Mouse (Mus musculus): ENCODE results near the gene Sdf4. TPM values are rescaled to one million over a fixed set of nuclear protein-coding genes. Genes with fewer than 3 reads are reported as not detected.

Sdf4 gene
- total and polyA plus RNA-seq, 3 experiments: 23.7 to 91.0 (median 79.2) TPM

- Histone ChIP-seq H3K79me2 (replicated peaks; ENCODE audit: control insufficient read depth, insufficient read depth, low read length) (no peaks in the 10 kb centered on the region), H3K4me1 (ENCODE audit: control insufficient read depth, insufficient read depth, low read length) (no peaks in the 10 kb centered on the region), H3K9ac (ENCODE audit: low read depth, low read length) (no peak overlapping the region), H3K27me3 (ENCODE audit: control insufficient read depth, insufficient read depth, low read length) (no peaks in the 10 kb centered on the region), H3K4me3 (no peak overlapping the region), H3K36me3 (ENCODE audit: control insufficient read depth, insufficient read depth, low read length) (no peaks in the 10 kb centered on the region), H3K27ac (no peak overlapping the region)
- TF ChIP-seq CTCF (IDR thresholded peaks at IDR 0.05): no peak
- TF ChIP-seq EP300 (IDR thresholded peaks at IDR 0.05; ENCODE audit: insufficient read depth, low read depth, low read length): no peak
- no peak for TF ChIP-seq POLR2A (IDR thresholded peaks at IDR 0.05; ENCODE audit: insufficient read depth, low read depth, low read length)
- no peak for DNase-seq
- intact Hi-C loops (cut with DNase I): no loop called here
- WGBS: 61% methylated on average over 5 of the region's 5 CpGs
These were observed 52.1 kb downstream of the Sdf4 start for GRCm38 (mm10) chr4:156044754-156045153.

GRCm38 (mm10) chr4:156049779-156050178, 57.1 kb downstream of the Sdf4 start:
- H3K9ac ChIP-seq (ENCODE audit: low read depth, low read length): no peak overlapping the region
- no peaks in the 10 kb centered on the region for H3K4me1 ChIP-seq (ENCODE audit: control insufficient read depth, insufficient read depth, low read length)
- H3K36me3 ChIP-seq (ENCODE audit: control insufficient read depth, insufficient read depth, low read length): no peaks in the 10 kb centered on the region
- intact Hi-C loops (cut with DNase I): no loop called here
- DNase-seq: no peak
- no peak overlapping the region for H3K4me3 ChIP-seq
- 38% methylated on average over 3 of the region's 3 CpGs for WGBS
- no peaks in the 10 kb centered on the region for H3K27me3 ChIP-seq (ENCODE audit: control insufficient read depth, insufficient read depth, low read length)
- H3K79me2 ChIP-seq (replicated peaks; ENCODE audit: control insufficient read depth, insufficient read depth, low read length): no peaks in the 10 kb centered on the region
- no peak overlapping the region for H3K27ac ChIP-seq
- no peak for TF ChIP-seq EP300 (IDR thresholded peaks at IDR 0.05; ENCODE audit: insufficient read depth, low read depth, low read length)
- TF ChIP-seq CTCF (IDR thresholded peaks at IDR 0.05): no peak
- TF ChIP-seq POLR2A (IDR thresholded peaks at IDR 0.05; ENCODE audit: insufficient read depth, low read depth, low read length): no peak

- no peaks in the 10 kb centered on the region for H3K79me2 ChIP-seq (replicated peaks; ENCODE audit: control insufficient read depth, insufficient read depth, low read length)
- DNase-seq: no peak
- intact Hi-C loops (cut with DNase I): no loop called here
- H3K4me1 ChIP-seq (ENCODE audit: control insufficient read depth, insufficient read depth, low read length): no peaks in the 10 kb centered on the region
- no peak overlapping the region for H3K9ac ChIP-seq (ENCODE audit: low read depth, low read length)
- TF ChIP-seq POLR2A (IDR thresholded peaks at IDR 0.05; ENCODE audit: insufficient read depth, low read depth, low read length) (no peak), CTCF (IDR thresholded peaks at IDR 0.05) (no peak), EP300 (IDR thresholded peaks at IDR 0.05; ENCODE audit: insufficient read depth, low read depth, low read length) (no peak)
- H3K27me3 ChIP-seq (ENCODE audit: control insufficient read depth, insufficient read depth, low read length): no peaks in the 10 kb centered on the region
- H3K4me3 ChIP-seq: no peak overlapping the region
- no peaks in the 10 kb centered on the region for H3K36me3 ChIP-seq (ENCODE audit: control insufficient read depth, insufficient read depth, low read length)
- no peak overlapping the region for H3K27ac ChIP-seq
- 48% methylated on average over 6 of the region's 6 CpGs for WGBS
These were observed 57.8 kb downstream of the Sdf4 start for GRCm38 (mm10) chr4:156050391-156050980.

- Histone ChIP-seq H3K4me1 (ENCODE audit: control insufficient read depth, insufficient read depth, low read length) (no peaks in the 10 kb centered on the region), H3K9ac (ENCODE audit: low read depth, low read length) (no peak overlapping the region), H3K79me2 (replicated peaks; ENCODE audit: control insufficient read depth, insufficient read depth, low read length) (no peaks in the 10 kb centered on the region), H3K27me3 (ENCODE audit: control insufficient read depth, insufficient read depth, low read length) (no peaks in the 10 kb centered on the region), H3K36me3 (ENCODE audit: control insufficient read depth, insufficient read depth, low read length) (no peaks in the 10 kb centered on the region), H3K27ac (no peak overlapping the region), H3K4me3 (no peak overlapping the region)
- 39% methylated on average over 4 of the region's 4 CpGs for WGBS
- intact Hi-C loops (cut with DNase I): no loop called here
- DNase-seq: no peak
- TF ChIP-seq CTCF (IDR thresholded peaks at IDR 0.05): no peak
- no peak for TF ChIP-seq EP300 (IDR thresholded peaks at IDR 0.05; ENCODE audit: insufficient read depth, low read depth, low read length)
- no peak for TF ChIP-seq POLR2A (IDR thresholded peaks at IDR 0.05; ENCODE audit: insufficient read depth, low read depth, low read length)
These were observed 60.4 kb downstream of the Sdf4 start for GRCm38 (mm10) chr4:156053113-156053512.

GRCm38 (mm10) chr4:156054130-156054529, 61.5 kb downstream of the Sdf4 start:
- H3K27me3 ChIP-seq (ENCODE audit: control insufficient read depth, insufficient read depth, low read length): no peaks in the 10 kb centered on the region
- no peak overlapping the region for H3K4me3 ChIP-seq
- DNase-seq: no peak
- H3K27ac ChIP-seq: no peak overlapping the region
- no peaks in the 10 kb centered on the region for H3K4me1 ChIP-seq (ENCODE audit: control insufficient read depth, insufficient read depth, low read length)
- intact Hi-C loops (cut with DNase I): no loop called here
- no peaks in the 10 kb centered on the region for H3K79me2 ChIP-seq (replicated peaks; ENCODE audit: control insufficient read depth, insufficient read depth, low read length)
- no peaks in the 10 kb centered on the region for H3K36me3 ChIP-seq (ENCODE audit: control insufficient read depth, insufficient read depth, low read length)
- TF ChIP-seq CTCF (IDR thresholded peaks at IDR 0.05) (no peak), EP300 (IDR thresholded peaks at IDR 0.05; ENCODE audit: insufficient read depth, low read depth, low read length) (no peak), POLR2A (IDR thresholded peaks at IDR 0.05; ENCODE audit: insufficient read depth, low read depth, low read length) (no peak)
- H3K9ac ChIP-seq (ENCODE audit: low read depth, low read length): no peak overlapping the region
- WGBS: 63% methylated on average over 4 of the region's 4 CpGs

- WGBS: 95% methylated on average over 6 of the region's 6 CpGs
- Histone ChIP-seq H3K9ac (ENCODE audit: low read depth, low read length) (no peak overlapping the region), H3K79me2 (replicated peaks; ENCODE audit: control insufficient read depth, insufficient read depth, low read length) (no peaks in the 10 kb centered on the region), H3K27me3 (ENCODE audit: control insufficient read depth, insufficient read depth, low read length) (no peaks in the 10 kb centered on the region), H3K4me1 (ENCODE audit: control insufficient read depth, insufficient read depth, low read length) (no peaks in the 10 kb centered on the region), H3K4me3 (no peak overlapping the region), H3K27ac (no peak overlapping the region), H3K36me3 (ENCODE audit: control insufficient read depth, insufficient read depth, low read length) (no peaks in the 10 kb centered on the region)
- no peak for TF ChIP-seq POLR2A (IDR thresholded peaks at IDR 0.05; ENCODE audit: insufficient read depth, low read depth, low read length)
- no peak for TF ChIP-seq EP300 (IDR thresholded peaks at IDR 0.05; ENCODE audit: insufficient read depth, low read depth, low read length)
- TF ChIP-seq CTCF (IDR thresholded peaks at IDR 0.05): no peak
- intact Hi-C loops (cut with DNase I): no loop called here
- no peak for DNase-seq
These were observed 61.9 kb downstream of the Sdf4 start for GRCm38 (mm10) chr4:156054606-156055005.

Measured in heart, adult 2 months (tissue).